Mouse (Mus musculus): ENCODE data around the gene Ptges3l. TPM values are rescaled to one million over a fixed set of nuclear protein-coding genes. Genes with fewer than 3 reads are reported as not detected.
"Not testable (repeated sequence)": the region's sequence is repeated elsewhere in the genome, so short reads cannot be mapped to it uniquely, and the experiment has no call there.

Ptges3l gene
- total RNA-seq, 2 experiments from 2014 or later: 1.7 to 2.0 TPM

- no peak for DNase-seq
These were observed 5.5 kb downstream of the Ptges3l start for GRCm38 (mm10) chr11:101419610-101420009.

- DNase-seq: no peak
These were observed 6.1 kb downstream of the Ptges3l start for GRCm38 (mm10) chr11:101418991-101419390.

- DNase-seq: peak; percentile 87 to 93
These were observed 7.9 kb downstream of the Ptges3l start, which contains the start of gene Aarsd1 for GRCm38 (mm10) chr11:101417101-101417855. Gene Aarsd1, minus strand, starts transcription at chr11:101417615.

GRCm38 (mm10) chr11:101416433-101417100 lies 8.6 kb downstream of the Ptges3l start:
- no peak for DNase-seq

GRCm38 (mm10) chr11:101415306-101415705 lies 9.8 kb downstream of the Ptges3l start:
- DNase-seq: no peak

- peak; percentile 75 to 76 for DNase-seq
These were observed 30.0 kb downstream of the Ptges3l start for GRCm38 (mm10) chr11:101395110-101395509.

GRCm38 (mm10) chr11:101381817-101382216 lies 43.3 kb downstream of the Ptges3l start:
- DNase-seq: no peak

GRCm38 (mm10) chr11:101378926-101379325 lies 46.2 kb downstream of the Ptges3l start:
- DNase-seq: no peak

GRCm38 (mm10) chr11:101378196-101378595 lies 46.9 kb downstream of the Ptges3l start:
- DNase-seq: not testable (repeated sequence)

GRCm38 (mm10) chr11:101374421-101374938 lies 50.7 kb downstream of the Ptges3l start:
- DNase-seq: no peak

- no peak for DNase-seq
These were observed 55.0 kb downstream of the Ptges3l start for GRCm38 (mm10) chr11:101370141-101370540.

Small RNA genes within 50 kb of the gene (microRNA-seq; reads per million reads assigned to microRNA genes)
- gene Mir6929: 0 to 0.42 reads per million in 2 experiments

Other genes with a start within 250 kb of the Ptges3l start
- not detected for gene Ccr10, start 249.9 kb downstream of the Ptges3l start, total RNA-seq (2021)
- gene Ezh1, start 198.9 kb downstream of the Ptges3l start, total RNA-seq (2021): 10 to 100 TPM; 65.9 to 77.2 TPM
- 10 to 100 TPM; 63.7 to 68.0 TPM for gene Ramp2, start 179.3 kb downstream of the Ptges3l start, total RNA-seq (2021)
- gene Vps25, start 171.6 kb downstream of the Ptges3l start, total RNA-seq (2021): 10 to 100 TPM; 63.0 to 66.0 TPM
- 1 to 10 TPM; 6.4 to 8.3 TPM for gene Wnk4, start 164.8 kb downstream of the Ptges3l start, total RNA-seq (2021)
- under 1 TPM; 0.58 to 0.67 TPM for gene Cntd1, start 146.3 kb downstream of the Ptges3l start, total RNA-seq (2021)
- 100 to 1,000 TPM in 1 of 2 experiments, 10 to 100 TPM in 1; 96.7 to 113 TPM for gene Coa3, start 146.2 kb downstream of the Ptges3l start, total RNA-seq (2021)
- 100 to 1,000 TPM; 217 to 238 TPM for gene Becn1, start 123.0 kb downstream of the Ptges3l start, total RNA-seq (2021)
- 100 to 1,000 TPM; 121 to 122 TPM for gene Psme3, start 109.1 kb downstream of the Ptges3l start, total RNA-seq (2021)
- gene Aoc2, start 100.3 kb downstream of the Ptges3l start, total RNA-seq (2021): 1 to 10 TPM; 8.4 to 9.7 TPM
- 1 to 10 TPM in 1 of 2 experiments, under 1 TPM in 1; 0.62 to 1.4 TPM for gene Aoc3, start 94.7 kb downstream of the Ptges3l start, total RNA-seq (2021)
- gene G6pc, start 57.8 kb downstream of the Ptges3l start, total RNA-seq (2021): not detected
- gene Aarsd1, start 7.7 kb downstream of the Ptges3l start, total RNA-seq (2021): 10 to 100 TPM; 41.4 to 43.7 TPM
- gene Gm27029, start 537 bp downstream of the Ptges3l start, total RNA-seq (2021): 1 to 10 TPM; 7.1 to 8.8 TPM
- 10 to 100 TPM; 34.8 to 36.3 TPM for gene Rundc1, start 248 bp downstream of the Ptges3l start, total RNA-seq (2021)
- 10 to 100 TPM; 28.5 to 39.7 TPM for gene Rpl27, start 17.0 kb upstream of the Ptges3l start, total RNA-seq (2021)
- 1 to 10 TPM; 2.5 to 3.1 TPM for gene Ifi35, start 23.1 kb upstream of the Ptges3l start, total RNA-seq (2021)
- 100 to 1,000 TPM; 123 TPM for gene Rnd2, start 39.7 kb upstream of the Ptges3l start, total RNA-seq (2021)
- gene Vat1, start 40.9 kb upstream of the Ptges3l start, total RNA-seq (2021): 10 to 100 TPM; 28.0 to 28.2 TPM
- gene Brca1, start 126.6 kb upstream of the Ptges3l start, total RNA-seq (2021): 1 to 10 TPM in 1 of 2 experiments, under 1 TPM in 1; 0.96 to 1.6 TPM
- gene Nbr1, start 126.8 kb upstream of the Ptges3l start, total RNA-seq (2021): 100 to 1,000 TPM; 142 to 194 TPM
- 1 to 10 TPM; 1.3 to 2.7 TPM for gene Tmem106a, start 156.9 kb upstream of the Ptges3l start, total RNA-seq (2021)
- not detected for gene Gm11634, start 173.9 kb upstream of the Ptges3l start, total RNA-seq (2021)
- gene Rdm1, start 201.9 kb upstream of the Ptges3l start, total RNA-seq (2021): 1 to 10 TPM; 6.7 to 9.4 TPM
- gene Arl4d, start 240.2 kb upstream of the Ptges3l start, total RNA-seq (2021): 10 to 100 TPM; 12.9 to 13.8 TPM

All from layer of hippocampus, postnatal 36 days (tissue).